Mouse (Mus musculus): ENCODE results near the gene Ccdc3. TPM values are rescaled to one million over a fixed set of nuclear protein-coding genes. Genes with fewer than 3 reads are reported as not detected.

Ccdc3 gene
- polyA plus RNA-seq, 1 experiment from 2014 or later = 60.1 TPM

Other genes starting within 250 kb of the Ccdc3 start
- gene Phyh, start 218.8 kb upstream of the Ccdc3 start, polyA plus RNA-seq (2015; fragmentation: Nextera tagmentation; extraction: Ambion mirVana) = 44.5 and 46.5 TPM in 2 replicates
- gene Ucma, start 161.7 kb upstream of the Ccdc3 start, polyA plus RNA-seq (2015; fragmentation: Nextera tagmentation; extraction: Ambion mirVana) = 1.2 and 1.3 TPM in 2 replicates
- 19.8 and 21.1 TPM in 2 replicates for gene Mcm10, start 125.0 kb upstream of the Ccdc3 start, polyA plus RNA-seq (2015; fragmentation: Nextera tagmentation; extraction: Ambion mirVana)
- gene Optn, start 73.7 kb upstream of the Ccdc3 start, polyA plus RNA-seq (2015; fragmentation: Nextera tagmentation; extraction: Ambion mirVana) = 7.6 and 8.7 TPM in 2 replicates

All from embryonic facial prominence, embryonic 15.5 days (tissue).